Mouse (Mus musculus) forebrain, postnatal 0 days (tissue): ENCODE results near the gene Fundc1. TPM values are rescaled to one million over a fixed set of nuclear protein-coding genes. Genes with fewer than 3 reads are reported as not detected.

Experiments
- ATAC-seq: fragments of 200-750 bp; cut with Nextera tagmentation; 2 replicates; pipeline ENCODE4 v1.8.0; 2017; ENCODE audit warnings: mild to moderate bottlenecking, moderate library complexity
- DNase-seq: peaks from one replicate; pipeline ENCODE4 v3.0.0-alpha.2; 2015
- H3K27ac ChIP-seq: fragments of 300-500 bp; sonication (generic); 2 replicates; pipeline ENCODE4 v1.5.1; 2014; ENCODE audit warnings: low read depth, mild to moderate bottlenecking, antibody characterized with exemption, low read length, moderate library complexity, mixed read lengths
- H3K27me3 ChIP-seq: fragments of 300-500 bp; sonication (generic); 2 replicates; pipeline ENCODE4 v1.6.1; 2014; ENCODE audit warnings: mild to moderate bottlenecking, low read length, mixed read lengths; ENCODE audit not compliant: insufficient read depth
- H3K36me3 ChIP-seq: fragments of 300-500 bp; sonication (generic); 2 replicates; pipeline ENCODE4 v1.6.1; 2014; ENCODE audit warnings: mild to moderate bottlenecking, moderate library complexity; ENCODE audit not compliant: insufficient read depth
- H3K4me1 ChIP-seq: fragments of 300-500 bp; sonication (generic); 2 replicates; pipeline ENCODE4 v1.6.1; 2014; ENCODE audit warnings: antibody characterized with exemption; ENCODE audit not compliant: insufficient read depth
- H3K4me2 ChIP-seq: fragments of 300-500 bp; sonication (generic); 2 replicates; pipeline ENCODE4 v1.6.1; 2014; ENCODE audit warnings: low read depth, mild to moderate bottlenecking, moderate library complexity
- H3K4me3 ChIP-seq: fragments of 300-500 bp; sonication (generic); 2 replicates; pipeline ENCODE4 v1.5.1; 2014; ENCODE audit warnings: low read depth, low read length, mixed read lengths
- H3K9ac ChIP-seq: fragments of 300-500 bp; sonication (generic); 2 replicates; pipeline ENCODE4 v1.6.1; 2014; ENCODE audit warnings: mild to moderate bottlenecking
- H3K9me3 ChIP-seq: fragments of 300-500 bp; sonication (generic); 2 replicates; pipeline ENCODE4 v1.6.1; 2016; ENCODE audit warnings: low read length
- CTCF ChIP-seq: sonication (generic); IDR thresholded peaks from 2 replicates; pipeline ENCODE4 v1.5.1; 2016; ENCODE audit warnings: antibody characterized with exemption, control low read depth, low read depth
- WGBS: fragments of 180-500 bp; shearing (Covaris S2); extraction: QIAGEN DNeasy Blood & Tissue Kit; methylation state at CpG from one replicate; pipeline ENCODE4 v1.1.7; 2014; 5-methylcytosine and 5-hydroxymethylcytosine counted together
- polyA plus RNA-seq: library from polyadenylated mRNA; unstranded; fragments of >200 nt; fragmentation: Nextera tagmentation; extraction: Ambion mirVana; gene quantifications from 2 replicates; pipeline ENCODE4 v1.2.1, GENCODE M21; 2015
- total RNA-seq: library from RNA; depleted of rRNA; stranded (reverse); fragments of >200 nt; gene quantifications from 2 replicates; pipeline ENCODE4 v1.2.3, GENCODE M21; 2014; rRNA removed

Gene Fundc1
- 39.5 and 43.6 TPM in 2 replicates for total RNA-seq
- 43.9 and 49.4 TPM in 2 replicates for polyA plus RNA-seq

- no peaks in the 10 kb centered on the region for H3K36me3 ChIP-seq
- peak within 1 kb of the TSS; percentile 46 for H3K4me3 ChIP-seq
- peak within 1 kb of the TSS; percentile 92 for H3K27ac ChIP-seq
- peak within 1 kb of the TSS; percentile 65 for H3K9ac ChIP-seq
- H3K9me3 ChIP-seq: no peaks in the 10 kb centered on the region
- TF ChIP-seq CTCF: peak; percentile 40
- no peaks in the 10 kb centered on the region for H3K27me3 ChIP-seq
- H3K4me2 ChIP-seq: peak within 1 kb of the TSS; percentile 50
- peak; percentile 96 for DNase-seq
- ATAC-seq: peak; percentile 99
- H3K4me1 ChIP-seq: no peaks in the 10 kb centered on the region
- 14% methylated on average over 30 of the region's 30 CpGs for WGBS
These were observed at the start of gene Fundc1 for GRCm38 (mm10) chrX:17571621-17572459. Gene Fundc1 (minus strand): TSS chrX:17572325.

- Histone ChIP-seq H3K9ac (no peak overlapping the region), H3K9me3 (no peaks in the 10 kb centered on the region)
- WGBS: 75% methylated on average over 1 of the region's 1 CpGs
These were observed 39.1 kb upstream of the Fundc1 start for GRCm38 (mm10) chrX:17611253-17611652.

DNA sequence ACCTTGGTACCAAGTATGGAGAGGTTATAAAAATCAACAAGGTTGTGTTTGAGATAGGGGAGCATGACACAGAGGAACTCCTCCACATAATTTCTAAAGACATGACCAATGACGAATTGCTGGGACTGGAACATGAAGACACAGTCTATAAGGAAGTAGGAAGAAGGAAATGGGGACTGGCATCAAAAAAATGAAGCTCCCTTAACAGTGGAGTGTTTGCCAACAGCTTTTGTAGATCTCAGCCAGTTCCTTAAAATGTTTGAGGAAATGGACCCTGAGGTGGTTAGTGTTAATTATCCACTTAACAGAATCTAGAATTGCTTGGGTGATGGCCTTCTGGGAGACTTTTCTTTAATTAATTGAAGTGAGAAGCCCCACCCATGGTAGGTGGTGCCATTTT is 36.6 kb upstream of the Fundc1 start:
- Histone ChIP-seq H3K27me3 (no peaks in the 10 kb centered on the region), H3K9ac (no peak overlapping the region), H3K4me1 (no peaks in the 10 kb centered on the region), H3K4me2 (no peak overlapping the region), H3K9me3 (no peaks in the 10 kb centered on the region), H3K4me3 (no peak overlapping the region), H3K36me3 (no peaks in the 10 kb centered on the region), H3K27ac (no peak overlapping the region)
- DNase-seq (no peak), ATAC-seq (no peak)
- TF ChIP-seq CTCF: no peak
- WGBS: 78% methylated on average over 1 of the region's 1 CpGs

More at GRCm38 (mm10) chrX:17611253-17611652, 39.1 kb upstream of the Fundc1 start:
- H3K4me1 ChIP-seq: no peaks in the 10 kb centered on the region
- no peak for TF ChIP-seq CTCF
- no peak overlapping the region for H3K4me2 ChIP-seq
- ATAC-seq: no peak
- no peak overlapping the region for H3K27ac ChIP-seq
- H3K4me3 ChIP-seq: no peak overlapping the region
- no peak for DNase-seq
- H3K27me3 ChIP-seq: no peaks in the 10 kb centered on the region
- H3K36me3 ChIP-seq: no peaks in the 10 kb centered on the region

DNA sequence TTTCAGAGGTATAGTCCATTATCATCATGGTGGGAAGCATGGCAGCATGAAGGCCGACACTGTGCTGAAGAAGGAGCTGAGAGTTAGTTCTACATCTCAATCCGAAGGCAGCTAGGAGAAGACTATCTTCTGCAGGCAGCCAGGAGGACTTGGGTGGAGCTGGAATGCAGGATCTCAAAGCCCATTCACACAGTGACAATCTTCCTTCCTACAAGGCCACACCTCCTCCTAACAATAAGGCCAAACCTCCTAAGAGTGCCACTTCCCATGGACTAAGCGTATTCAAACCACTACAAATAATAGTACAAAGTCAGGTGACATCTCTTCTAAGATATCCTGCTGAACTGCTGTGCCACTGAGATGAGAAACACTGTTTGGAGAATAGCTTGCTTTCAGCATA is 35.5 kb upstream of the Fundc1 start:
- DNase-seq: no peak
- H3K4me3 ChIP-seq: no peak overlapping the region
- no peaks in the 10 kb centered on the region for H3K9me3 ChIP-seq
- no peak for ATAC-seq
- no peak for TF ChIP-seq CTCF
- H3K4me2 ChIP-seq: no peak overlapping the region
- H3K9ac ChIP-seq: no peak overlapping the region
- no peak overlapping the region for H3K27ac ChIP-seq
- no peaks in the 10 kb centered on the region for H3K27me3 ChIP-seq
- WGBS: 83% methylated on average over 3 of the region's 3 CpGs
- no peaks in the 10 kb centered on the region for H3K4me1 ChIP-seq
- H3K36me3 ChIP-seq: no peaks in the 10 kb centered on the region

- ATAC-seq: no peak
- H3K9me3 ChIP-seq: no peaks in the 10 kb centered on the region
- H3K36me3 ChIP-seq: no peaks in the 10 kb centered on the region
- no peak for DNase-seq
- no peak overlapping the region for H3K27ac ChIP-seq
- no peak overlapping the region for H3K4me2 ChIP-seq
- H3K27me3 ChIP-seq: no peaks in the 10 kb centered on the region
- no peak for TF ChIP-seq CTCF
- H3K4me1 ChIP-seq: no peaks in the 10 kb centered on the region
- no peak overlapping the region for H3K4me3 ChIP-seq
- H3K9ac ChIP-seq: no peak overlapping the region
These were observed 21.2 kb upstream of the Fundc1 start for GRCm38 (mm10) chrX:17593331-17593730.

- 18% methylated on average over 1 of the region's 1 CpGs for WGBS
- no peaks in the 10 kb centered on the region for H3K27me3 ChIP-seq
- H3K4me2 ChIP-seq: no peak overlapping the region
- no peaks in the 10 kb centered on the region for H3K9me3 ChIP-seq
- H3K4me3 ChIP-seq: no peak overlapping the region
- TF ChIP-seq CTCF: no peak
- H3K27ac ChIP-seq: no peak overlapping the region
- DNase-seq (peak; percentile 39), ATAC-seq (peak; percentile 84)
- no peaks in the 10 kb centered on the region for H3K36me3 ChIP-seq
- no peak overlapping the region for H3K9ac ChIP-seq
- H3K4me1 ChIP-seq: no peaks in the 10 kb centered on the region
These were observed 18.6 kb upstream of the Fundc1 start for GRCm38 (mm10) chrX:17590745-17591144.

- Histone ChIP-seq H3K4me3 (peak overlapping the region; percentile 46), H3K9me3 (no peaks in the 10 kb centered on the region), H3K4me1 (no peaks in the 10 kb centered on the region), H3K4me2 (peak overlapping the region; percentile 50), H3K27me3 (no peaks in the 10 kb centered on the region), H3K27ac (peak overlapping the region; percentile 92), H3K9ac (peak overlapping the region; percentile 65), H3K36me3 (no peaks in the 10 kb centered on the region)
- WGBS: 24% methylated on average over 10 of the region's 10 CpGs
- DNase-seq (peak; percentile 67), ATAC-seq (peak; percentile 5)
- TF ChIP-seq CTCF: no peak
These were observed 879 bp downstream of the Fundc1 start for GRCm38 (mm10) chrX:17571271-17571620.
